Comparison of ENCODE assay signal across 22 mouse cellular contexts in genomic region chr5:46042684-46043348, GRCm38 (mm10).
DNase-seq lines count a peak whose midpoint lies in the region; ATAC-seq and TF ChIP-seq lines count a peak whose summit lies in the region.
"Had no signal": no experiment of that assay in that cellular context is flagged by ENCODE, and none has a peak within 500 bp of the region (broad histone marks: within the 10 kb centered on the region; RNA-seq: fewer than 3 reads in every experiment).

No protein-coding gene starts in this region.

- H3K9me3 ChIP-seq in forebrain, embryonic 11.5 days (ENCODE audit: control insufficient read depth, low read length) = no peaks in the 10 kb centered on the region
- H3K9me3 ChIP-seq in forebrain, postnatal 0 days (ENCODE audit: low read length) = no peaks in the 10 kb centered on the region
- H3K9me3 ChIP-seq in hindbrain, embryonic 16.5 days (ENCODE audit: control insufficient read depth, low read length) = no peaks in the 10 kb centered on the region
- no peaks in the 10 kb centered on the region for H3K9me3 ChIP-seq in neural tube, embryonic 14.5 days (ENCODE audit: control insufficient read depth, low read length)
- H3K9me3 ChIP-seq: embryonic facial prominence, embryonic 15.5 days; G1E; heart, embryonic 13.5 days; intestine, embryonic 15.5 days; lung, embryonic 15.5 days had no signal

- H3K36me3 ChIP-seq in forebrain, embryonic 11.5 days (ENCODE audit: control insufficient read depth, insufficient read depth, low read length) = no peaks in the 10 kb centered on the region
- no peaks in the 10 kb centered on the region for H3K36me3 ChIP-seq in forebrain, postnatal 0 days (ENCODE audit: insufficient read depth)
- no peaks in the 10 kb centered on the region for H3K36me3 ChIP-seq in hindbrain, embryonic 16.5 days (ENCODE audit: control insufficient read depth, insufficient read depth, low read length)
- no peaks in the 10 kb centered on the region for H3K36me3 ChIP-seq in neural tube, embryonic 14.5 days (ENCODE audit: control insufficient read depth, insufficient read depth, low read length)
- H3K36me3 ChIP-seq: embryonic facial prominence, embryonic 15.5 days; G1E; heart, embryonic 13.5 days; intestine, embryonic 15.5 days; lung, embryonic 15.5 days had no signal

- H3K27ac ChIP-seq in forebrain, embryonic 11.5 days (ENCODE audit: low read depth, low read length) = no peak overlapping the region
- H3K27ac ChIP-seq in forebrain, postnatal 0 days (ENCODE audit: low read depth, low read length) = no peak overlapping the region
- H3K27ac ChIP-seq in hindbrain, embryonic 16.5 days (ENCODE audit: low read depth, low read length) = no peak overlapping the region
- peak overlapping the region; percentile 36; the same call in 1 of the 2 replicates for H3K27ac ChIP-seq in neural tube, embryonic 14.5 days (ENCODE audit: low read depth, low read length)
- H3K27ac ChIP-seq: embryonic facial prominence, embryonic 15.5 days; heart, embryonic 13.5 days; intestine, embryonic 15.5 days; kidney, postnatal 0 days; liver, embryonic 14.5 days; lung, embryonic 15.5 days; macrophage had no signal

- DNase-seq in forebrain, embryonic 11.5 days (ENCODE audit: low spot score) = no peak
- DNase-seq in forebrain, postnatal 0 days = no peak
- peak; percentile 56 for DNase-seq in retina, postnatal 1 day
- no peak for DNase-seq in retina, embryonic 14.5 days (ENCODE audit: low spot score)
- no peak for DNase-seq in left cerebral cortex, adult 11 months (ENCODE audit: low spot score)
- DNase-seq in adrenal gland, postnatal 25 days = no peak
- DNase-seq: adrenal gland, postnatal 10 days; cerebellum, adult 11-12 months; cerebellum, postnatal 14 days; heart, adult 18-20 months; right cerebral cortex, postnatal 25 days had no signal

- ATAC-seq in forebrain, embryonic 11.5 days (replicated peaks; ENCODE audit: low FRiP score) = 0 out of 2 replicates have a peak, but pooled peaks have one; percentile 30
- ATAC-seq in forebrain, postnatal 0 days = no peak
- ATAC-seq in hindbrain, embryonic 16.5 days = peak; percentile 86
- ATAC-seq in neural tube, embryonic 14.5 days (ENCODE audit: low read depth) = peak; percentile 78
- ATAC-seq: activated CD4-positive, CD25-positive, alpha-beta regulatory T cell, adult 4 months; intestine, embryonic 15.5 days had no signal

- no peak overlapping the region for H3K9ac ChIP-seq in forebrain, embryonic 11.5 days (ENCODE audit: low read length)
- no peak overlapping the region for H3K9ac ChIP-seq in forebrain, postnatal 0 days
- no peak overlapping the region for H3K9ac ChIP-seq in hindbrain, embryonic 16.5 days (ENCODE audit: low read depth, low read length)
- H3K9ac ChIP-seq in neural tube, embryonic 14.5 days (replicated peaks; ENCODE audit: low read depth, low read length) = no peak overlapping the region
- H3K9ac ChIP-seq: embryonic facial prominence, embryonic 15.5 days; heart, embryonic 13.5 days; intestine, embryonic 15.5 days; liver, embryonic 14.5 days; lung, embryonic 15.5 days had no signal

- WGBS in forebrain, embryonic 11.5 days = 63% methylated on average over 6 of the region's 6 CpGs
- 29% methylated on average over 6 of the region's 6 CpGs for WGBS in forebrain, postnatal 0 days
- 43% methylated on average over 6 of the region's 6 CpGs for WGBS in hindbrain, embryonic 16.5 days
- WGBS in neural tube, embryonic 14.5 days = 35% methylated on average over 6 of the region's 6 CpGs

- TF ChIP-seq CTCF in forebrain, postnatal 0 days (IDR thresholded peaks at IDR 0.05; ENCODE audit: low read depth) = no peak

- H3K27me3 ChIP-seq in forebrain, embryonic 11.5 days (ENCODE audit: control insufficient read depth, insufficient read depth, low read length) = no peaks in the 10 kb centered on the region
- H3K27me3 ChIP-seq in forebrain, postnatal 0 days (ENCODE audit: insufficient read depth, low read length) = no peaks in the 10 kb centered on the region
- H3K27me3 ChIP-seq in hindbrain, embryonic 16.5 days (replicated peaks; ENCODE audit: control insufficient read depth, insufficient read depth, low read length) = no peaks in the 10 kb centered on the region
- H3K27me3 ChIP-seq in neural tube, embryonic 14.5 days (ENCODE audit: control insufficient read depth, insufficient read depth, low read length) = no peaks in the 10 kb centered on the region
- H3K27me3 ChIP-seq: embryonic facial prominence, embryonic 15.5 days; heart, embryonic 13.5 days; intestine, embryonic 15.5 days; lung, embryonic 15.5 days had no signal

- H3K4me3 ChIP-seq in forebrain, embryonic 11.5 days (ENCODE audit: low read depth, low read length) = no peak overlapping the region
- no peak overlapping the region for H3K4me3 ChIP-seq in forebrain, postnatal 0 days (ENCODE audit: low read depth, low read length)
- no peak overlapping the region for H3K4me3 ChIP-seq in hindbrain, embryonic 16.5 days (ENCODE audit: low read length)
- no peak overlapping the region for H3K4me3 ChIP-seq in neural tube, embryonic 14.5 days (ENCODE audit: low read depth, low read length)
- H3K4me3 ChIP-seq: embryonic facial prominence, embryonic 15.5 days; heart, embryonic 13.5 days; intestine, embryonic 15.5 days; lung, embryonic 15.5 days had no signal

- H3K4me1 ChIP-seq in forebrain, embryonic 11.5 days (replicated peaks; ENCODE audit: control insufficient read depth, insufficient read depth, low read length) = no peaks in the 10 kb centered on the region
- H3K4me1 ChIP-seq in forebrain, postnatal 0 days (ENCODE audit: insufficient read depth) = no peaks in the 10 kb centered on the region
- H3K4me1 ChIP-seq in hindbrain, embryonic 16.5 days (ENCODE audit: control insufficient read depth, insufficient read depth, low read depth, low read length) = no peaks in the 10 kb centered on the region
- 0 out of 2 replicates have a peak, but pooled peaks cover 4% of the 10 kb centered on the region for H3K4me1 ChIP-seq in neural tube, embryonic 14.5 days (ENCODE audit: control insufficient read depth, insufficient read depth, low read length)
- H3K4me1 ChIP-seq: embryonic facial prominence, embryonic 15.5 days; heart, embryonic 13.5 days; intestine, embryonic 15.5 days; lung, embryonic 15.5 days had no signal

- no peak overlapping the region for H3K4me2 ChIP-seq in forebrain, embryonic 11.5 days (ENCODE audit: low read depth, low read length, severe bottlenecking)
- no peak overlapping the region for H3K4me2 ChIP-seq in forebrain, postnatal 0 days (ENCODE audit: low read depth)
- H3K4me2 ChIP-seq in hindbrain, embryonic 16.5 days (ENCODE audit: low read length) = no peak overlapping the region
- H3K4me2 ChIP-seq in neural tube, embryonic 14.5 days (ENCODE audit: low read depth, low read length) = no peak overlapping the region
- H3K4me2 ChIP-seq: embryonic facial prominence, embryonic 15.5 days; heart, embryonic 13.5 days; intestine, embryonic 15.5 days; lung, embryonic 15.5 days had no signal
